Mouse (Mus musculus): ENCODE measurements around the gene Rpl36a. TPM values are rescaled to one million over a fixed set of nuclear protein-coding genes. Genes with fewer than 3 reads are reported as not detected.

The Rpl36a gene
- total RNA-seq, 2 experiments from 2014 or later: 104 to 106 TPM

DNA sequence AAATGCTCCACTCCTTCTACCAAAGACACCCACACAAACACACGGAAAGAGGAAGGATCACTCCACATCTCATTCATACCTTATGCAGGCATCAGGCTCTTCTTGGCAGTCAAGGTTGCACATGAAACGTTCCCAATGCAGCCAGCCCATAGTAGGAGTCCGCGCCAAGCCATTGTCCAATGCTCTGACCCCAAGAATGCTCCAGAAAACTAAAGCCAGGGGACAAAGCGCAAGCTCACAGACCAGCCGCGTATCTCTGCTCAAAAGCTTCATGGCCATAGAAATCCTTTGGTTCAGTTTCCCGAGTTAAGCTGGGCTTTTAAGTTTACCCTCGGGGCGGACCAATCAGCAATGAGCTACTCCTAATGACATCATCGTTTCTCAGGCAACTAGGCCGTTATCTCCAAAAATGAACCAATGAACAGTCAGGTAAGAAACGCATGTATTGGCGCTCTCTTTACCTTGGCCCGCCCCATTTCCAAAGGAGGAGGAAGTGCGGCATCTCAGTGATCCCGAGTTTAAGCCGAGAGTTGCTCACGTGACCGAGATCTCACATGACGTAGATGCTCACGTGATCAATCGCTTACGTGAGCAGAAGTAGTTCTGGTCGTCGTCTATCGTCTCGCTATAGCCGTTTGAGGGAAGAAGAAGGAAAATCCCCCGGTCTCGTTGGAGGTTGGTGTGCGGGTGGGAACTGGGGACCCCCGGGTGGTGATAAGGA, 15.4 kb downstream of the Rpl36a start, which contains the start of the genes Gla and Hnrnph2:
Gene Gla (minus strand): TSS at position 467 of the 721 bp plus-strand sequence.
Gene Hnrnph2 (plus strand): TSS at position 521 of the 721 bp plus-strand sequence.
- no peak for TF ChIP-seq CTCF (IDR thresholded peaks at IDR 0.05)
- peak within 1 kb of the TSS; percentile 98 for H3K27ac ChIP-seq
- peak within 1 kb of the TSS; percentile 52 for H3K4me3 ChIP-seq
- intact Hi-C loops (cut with DNase I): no loop called here
- peak; percentile 75 to 85 for DNase-seq (ENCODE audit: extremely low spot score in 1 of 2, low spot score in 2 of 2)

DNA sequence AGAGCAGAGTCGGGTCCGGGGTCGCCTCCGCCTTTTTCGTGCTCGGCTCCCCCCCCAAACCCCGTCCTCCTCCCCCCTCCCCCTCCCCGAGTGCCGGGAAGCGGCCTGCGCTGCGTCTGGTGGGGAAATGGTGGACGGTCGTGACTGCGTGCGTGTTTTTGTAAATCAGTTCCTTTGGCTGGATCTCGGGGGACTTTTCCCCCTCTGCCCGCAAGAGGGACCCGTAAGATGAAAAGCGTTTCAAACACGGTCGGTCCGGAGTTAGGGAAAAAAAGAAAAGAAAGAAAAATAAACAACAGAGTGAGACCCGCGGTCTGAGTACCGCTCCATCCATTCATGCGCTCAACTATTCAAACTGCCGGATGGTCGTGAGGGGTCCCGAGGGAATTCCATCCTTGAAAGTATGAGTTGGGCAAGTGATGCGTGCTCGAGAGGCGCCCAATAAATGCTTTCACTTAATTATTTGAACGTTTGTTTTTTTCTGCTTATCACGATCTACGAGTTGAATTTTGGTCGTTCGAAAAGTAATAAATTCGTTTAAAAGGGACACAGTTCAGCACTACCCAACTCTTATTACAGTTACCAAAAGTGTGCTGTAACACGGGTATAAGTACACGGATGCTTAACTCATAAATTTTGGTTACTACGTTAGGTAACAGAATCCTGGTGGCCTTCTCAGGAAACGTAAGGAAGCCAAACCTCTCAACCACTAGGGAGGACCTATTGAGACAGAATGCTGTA, 16.1 kb downstream of the Rpl36a start:
- peak overlapping the region; percentile 52 for H3K4me3 ChIP-seq
- H3K27ac ChIP-seq: peak overlapping the region; percentile 98
- no peak; the same call in 1 of the 2 replicates for TF ChIP-seq CTCF (IDR thresholded peaks at IDR 0.05)
- DNase-seq (ENCODE audit: extremely low spot score in 1 of 2, low spot score in 2 of 2): peak in 1 of 2 experiments; percentile 39
- intact Hi-C loops (cut with DNase I): no loop called here

DNA sequence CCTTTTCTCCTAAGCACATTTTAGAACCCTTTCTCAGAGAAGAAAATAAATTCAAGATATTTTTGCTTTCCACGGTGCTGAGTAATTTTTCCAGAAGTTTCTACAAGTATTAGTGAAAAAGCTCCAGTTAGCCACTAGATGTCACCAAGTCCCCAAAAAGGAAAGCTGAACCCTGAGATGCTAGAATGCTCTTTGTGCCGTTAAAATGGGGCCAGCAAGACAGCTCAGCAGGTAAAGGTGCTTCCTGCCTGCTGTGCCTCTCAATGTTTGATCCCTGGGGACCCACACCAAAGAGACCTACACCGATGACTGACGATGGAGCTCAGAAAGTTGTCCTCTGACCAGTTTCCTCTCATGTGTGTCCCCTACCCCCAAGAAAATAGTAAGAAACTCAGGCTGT, 24.0 kb downstream of the Rpl36a start:
- DNase-seq (ENCODE audit: extremely low spot score in 1 of 2, low spot score in 2 of 2): no peak
- intact Hi-C loops (cut with DNase I): loop anchor here (2.0 to 5.0 kb wide), 3 partner anchors 109 to 323 kb away; no protein-coding TSS in a partner anchor
- H3K4me3 ChIP-seq: no peak overlapping the region
- peak; percentile 62 for TF ChIP-seq CTCF (IDR thresholded peaks at IDR 0.05)
- H3K27ac ChIP-seq: no peak overlapping the region

GRCm38 (mm10) chrX:134610984-134611383, 25.5 kb downstream of the Rpl36a start:
- DNase-seq (ENCODE audit: extremely low spot score in 1 of 2, low spot score in 2 of 2): no peak
- Histone ChIP-seq H3K4me3 (no peak overlapping the region), H3K27ac (no peak overlapping the region)
- no peak for TF ChIP-seq CTCF (IDR thresholded peaks at IDR 0.05)
- intact Hi-C loops (cut with DNase I): loop anchor here (5.0 kb wide), 1 partner anchor 196 kb away; the partner anchor contains the start of gene Armcx2

DNA sequence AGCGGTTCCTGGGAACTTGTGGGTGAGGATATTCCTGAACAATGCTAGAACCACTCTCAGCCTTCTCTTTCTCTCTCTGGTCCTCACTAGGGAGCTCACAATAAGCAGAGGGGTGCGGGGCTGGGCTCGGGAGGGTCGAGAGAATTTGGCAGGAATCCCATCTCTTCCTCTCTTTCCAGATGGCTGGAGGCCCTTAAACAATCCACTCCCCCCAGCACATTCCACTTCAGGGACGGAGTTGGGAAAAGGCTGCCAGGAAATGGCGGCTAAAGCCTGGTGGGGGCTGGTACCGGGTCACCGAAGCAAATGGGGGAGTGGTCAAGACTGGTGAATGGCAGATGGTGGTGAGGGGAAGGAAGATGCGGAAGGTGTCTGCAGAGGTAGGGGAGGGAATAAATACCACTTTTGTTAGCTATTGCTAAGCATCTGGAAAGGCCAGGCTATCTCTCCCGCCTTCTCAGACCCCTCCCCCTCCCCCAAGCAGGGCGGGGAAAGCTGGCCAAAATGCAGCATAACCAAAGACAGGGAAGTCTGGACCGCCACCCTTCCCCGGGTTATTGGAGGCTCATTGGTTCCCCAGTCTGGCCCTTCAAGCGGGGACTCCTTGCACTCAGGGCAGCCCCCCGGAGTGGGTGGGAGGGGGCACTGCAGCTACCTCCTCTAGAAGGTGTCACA, 27.0 kb downstream of the Rpl36a start:
- intact Hi-C loops (cut with DNase I): loop anchor here (2.0 to 5.0 kb wide), 2 partner anchors 74 to 195 kb away; partner anchors contain the start of genes Armcx2 and Armcx4
- peak overlapping the region; percentile 45 for H3K4me3 ChIP-seq
- DNase-seq (ENCODE audit: extremely low spot score in 1 of 2, low spot score in 2 of 2): no peak
- H3K27ac ChIP-seq: peak overlapping the region; percentile 45; the same call in 1 of the 2 replicates
- TF ChIP-seq CTCF (IDR thresholded peaks at IDR 0.05): no peak

DNA sequence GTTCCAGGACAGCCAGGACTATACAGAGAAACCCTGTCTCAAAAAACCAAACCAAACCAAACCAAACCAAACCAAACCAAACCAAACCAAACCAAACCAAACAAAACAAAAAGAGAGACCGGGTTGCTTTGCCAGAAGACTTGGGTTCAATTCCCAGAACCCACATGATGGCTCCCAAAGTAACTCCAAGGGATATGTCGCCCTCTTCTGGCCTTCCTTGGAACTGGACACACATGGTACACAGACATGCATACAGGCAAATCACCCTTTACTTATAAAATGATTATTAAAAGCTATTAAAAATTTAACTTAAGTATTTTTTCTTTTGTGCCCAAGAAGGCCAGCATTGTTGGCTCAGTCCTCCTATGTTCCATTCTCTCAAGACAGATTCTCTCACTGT, 28.9 kb downstream of the Rpl36a start:
- intact Hi-C loops (cut with DNase I): loop anchor here (5.0 kb wide), 1 partner anchor 193 kb away; the partner anchor contains the start of gene Armcx2
- DNase-seq (ENCODE audit: extremely low spot score in 1 of 2, low spot score in 2 of 2): no peak
- no peak overlapping the region for H3K27ac ChIP-seq
- H3K4me3 ChIP-seq: no peak overlapping the region
- peak; percentile 21 for TF ChIP-seq CTCF (IDR thresholded peaks at IDR 0.05)

- intact Hi-C loops (cut with DNase I): no loop called here
- no peak for DNase-seq (ENCODE audit: extremely low spot score in 1 of 2, low spot score in 2 of 2)
- Histone ChIP-seq H3K27ac (no peak overlapping the region), H3K4me3 (no peak overlapping the region)
- TF ChIP-seq CTCF (IDR thresholded peaks at IDR 0.05): no peak
Observed at GRCm38 (mm10) chrX:134619695-134620094, 34.2 kb downstream of the Rpl36a start.

DNA sequence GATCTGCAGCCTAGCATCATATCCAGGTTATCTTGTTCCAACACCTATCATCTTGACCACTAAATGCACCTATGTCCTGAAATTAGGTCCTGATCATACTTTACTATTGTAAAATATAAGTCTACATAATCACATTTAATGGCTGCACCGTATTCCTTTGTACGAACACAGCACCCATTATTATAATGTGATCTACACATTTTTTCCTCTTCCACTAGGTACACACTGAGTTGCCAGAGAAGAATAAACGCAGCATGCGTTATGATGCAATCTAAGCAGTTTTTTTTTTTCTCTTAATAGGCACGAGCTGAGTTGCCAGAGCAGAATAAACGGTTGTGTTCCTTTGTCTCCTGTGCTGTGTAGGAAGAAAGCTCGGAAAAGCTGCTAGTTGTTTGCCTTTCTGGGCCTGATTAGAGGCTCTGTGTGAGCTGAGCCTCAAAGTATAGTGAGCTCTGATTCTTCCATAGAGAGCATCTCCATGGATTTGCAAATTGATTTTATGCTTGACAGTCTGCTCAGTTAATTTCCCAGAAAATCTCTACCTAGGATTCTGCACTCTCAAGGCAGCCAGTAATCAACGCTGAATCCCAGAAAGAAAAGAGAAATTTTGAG, 34.9 kb downstream of the Rpl36a start:
- no peak for DNase-seq (ENCODE audit: extremely low spot score in 1 of 2, low spot score in 2 of 2)
- H3K27ac ChIP-seq: no peak overlapping the region
- intact Hi-C loops (cut with DNase I): no loop called here
- no peak overlapping the region for H3K4me3 ChIP-seq
- no peak for TF ChIP-seq CTCF (IDR thresholded peaks at IDR 0.05)

- intact Hi-C loops (cut with DNase I): no loop called here
- no peak for DNase-seq (ENCODE audit: extremely low spot score in 1 of 2, low spot score in 2 of 2)
- no peak for TF ChIP-seq CTCF (IDR thresholded peaks at IDR 0.05)
Observed at GRCm38 (mm10) chrX:134621685-134622084, 36.2 kb downstream of the Rpl36a start.

GRCm38 (mm10) chrX:134623350-134623749, 37.9 kb downstream of the Rpl36a start:
- Histone ChIP-seq H3K4me3 (no peak overlapping the region), H3K27ac (no peak overlapping the region)
- DNase-seq (ENCODE audit: extremely low spot score in 1 of 2, low spot score in 2 of 2): no peak
- intact Hi-C loops (cut with DNase I): no loop called here
- no peak for TF ChIP-seq CTCF (IDR thresholded peaks at IDR 0.05)

More at GRCm38 (mm10) chrX:134621685-134622084, 36.2 kb downstream of the Rpl36a start:
- no peak overlapping the region for H3K4me3 ChIP-seq
- no peak overlapping the region for H3K27ac ChIP-seq

- no peak for DNase-seq (ENCODE audit: extremely low spot score in 1 of 2, low spot score in 2 of 2)
- TF ChIP-seq CTCF (IDR thresholded peaks at IDR 0.05): no peak
- Histone ChIP-seq H3K4me3 (no peak overlapping the region), H3K27ac (no peak overlapping the region)
- intact Hi-C loops (cut with DNase I): no loop called here
Observed at GRCm38 (mm10) chrX:134628200-134628599, 42.7 kb downstream of the Rpl36a start.

Data from left cerebral cortex, adult 2 months (tissue).